Mouse (Mus musculus): ENCODE data around the gene Gm21987.

The Gm21987 gene

GRCm38 (mm10) chr16:38371705-38372296 is 25.0 kb downstream of the Gm21987 start:
- DNase-seq (ENCODE audit: low spot score): no peak

DNA sequence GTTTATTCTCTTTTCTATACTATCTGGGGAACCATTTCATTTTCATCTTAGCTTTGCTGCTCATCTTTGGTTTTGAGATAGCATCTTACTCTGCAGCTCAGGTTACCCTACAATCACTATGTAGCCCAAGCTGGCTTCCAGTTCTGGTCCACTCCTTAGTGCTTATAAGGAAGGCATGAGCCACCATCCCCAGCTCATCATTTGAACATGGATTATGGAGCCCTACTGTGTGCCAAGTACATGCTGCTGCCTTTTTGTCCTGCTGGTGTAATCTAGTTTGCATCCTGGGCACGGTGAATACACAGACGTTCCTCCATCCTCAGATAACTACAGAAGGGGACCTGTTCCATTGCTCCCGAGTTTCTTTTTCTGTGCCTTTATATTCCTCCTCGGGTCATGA is 26.0 kb downstream of the Gm21987 start:
- no peak for DNase-seq (ENCODE audit: low spot score)

DNA sequence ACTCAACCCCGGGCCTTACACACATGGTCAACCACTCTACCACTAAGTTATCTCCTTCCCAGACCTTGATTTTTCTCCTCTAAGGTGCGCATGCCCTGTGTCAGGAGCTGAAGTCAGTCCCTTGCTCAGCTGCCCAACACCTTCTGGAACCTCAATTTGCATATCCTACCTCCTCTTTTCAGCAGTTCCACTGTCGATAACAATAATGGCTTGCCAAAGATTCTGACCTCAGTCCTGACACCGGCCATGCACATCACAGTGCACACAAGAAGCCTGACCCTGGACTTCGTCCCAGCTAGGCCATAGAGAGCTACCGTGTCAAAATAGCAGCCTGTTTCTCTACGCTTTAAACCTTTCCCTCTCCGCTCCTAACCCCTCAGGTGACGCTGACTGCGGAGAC is 26.6 kb downstream of the Gm21987 start:
- no peak for DNase-seq (ENCODE audit: low spot score)

GRCm38 (mm10) chr16:38373941-38374340 is 27.1 kb downstream of the Gm21987 start:
- DNase-seq (ENCODE audit: low spot score): no peak

GRCm38 (mm10) chr16:38374379-38375140 is 27.7 kb downstream of the Gm21987 start:
- DNase-seq (ENCODE audit: low spot score): no peak

DNA sequence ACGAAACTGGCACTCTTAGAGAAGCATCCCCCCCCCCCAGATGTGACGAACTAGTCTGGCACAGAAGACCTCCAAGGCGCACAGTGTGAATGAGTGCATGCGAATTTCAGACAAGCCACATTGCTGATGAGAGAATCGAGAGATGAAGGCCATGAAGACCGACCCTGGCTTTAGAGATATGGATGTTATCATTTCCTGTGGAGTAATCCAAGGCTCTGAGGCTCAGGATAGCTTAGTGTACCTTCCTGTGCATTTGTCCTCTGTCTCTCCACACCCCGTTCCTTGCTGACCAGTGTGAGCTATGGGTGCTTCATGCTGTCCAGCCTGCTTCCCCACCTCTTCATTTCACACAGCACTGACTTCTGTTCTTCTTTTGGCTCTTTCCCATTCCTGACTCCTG is 28.3 kb downstream of the Gm21987 start:
- DNase-seq (ENCODE audit: low spot score): no peak

DNA sequence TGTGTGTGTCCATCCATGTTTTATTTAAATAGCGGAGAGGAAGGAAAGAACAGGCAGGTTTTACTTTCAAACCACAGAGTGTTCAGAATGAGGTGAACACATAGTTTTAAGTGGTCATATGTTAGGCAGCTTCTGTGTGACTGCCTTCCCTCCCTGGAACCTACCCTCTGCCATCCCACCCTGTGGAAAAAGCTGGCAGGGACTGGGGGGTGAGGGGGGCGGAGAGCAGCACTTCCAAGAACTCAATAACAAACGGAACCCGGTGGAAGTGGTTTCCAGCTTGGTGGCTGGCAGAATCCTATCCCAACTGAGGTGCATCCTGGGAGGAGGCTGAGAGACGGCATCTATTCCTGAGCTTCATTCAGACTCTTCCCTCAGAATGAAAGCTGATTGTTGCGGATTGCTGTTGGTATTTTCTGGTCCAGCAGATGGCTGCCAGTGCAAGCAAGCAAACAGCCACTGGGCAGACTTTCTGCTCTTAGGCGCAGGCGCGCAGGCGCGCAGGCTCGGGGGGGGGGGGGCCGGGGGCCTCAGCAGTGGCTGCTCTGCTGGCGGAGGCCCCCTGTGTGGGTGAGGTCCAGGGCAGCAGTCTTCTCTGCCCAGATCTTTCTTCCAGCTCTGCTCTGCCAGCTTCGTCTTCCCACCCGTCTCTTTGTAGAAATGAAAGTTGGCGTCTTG is 29.5 kb downstream of the Gm21987 start:
- DNase-seq (ENCODE audit: low spot score): no peak

DNA sequence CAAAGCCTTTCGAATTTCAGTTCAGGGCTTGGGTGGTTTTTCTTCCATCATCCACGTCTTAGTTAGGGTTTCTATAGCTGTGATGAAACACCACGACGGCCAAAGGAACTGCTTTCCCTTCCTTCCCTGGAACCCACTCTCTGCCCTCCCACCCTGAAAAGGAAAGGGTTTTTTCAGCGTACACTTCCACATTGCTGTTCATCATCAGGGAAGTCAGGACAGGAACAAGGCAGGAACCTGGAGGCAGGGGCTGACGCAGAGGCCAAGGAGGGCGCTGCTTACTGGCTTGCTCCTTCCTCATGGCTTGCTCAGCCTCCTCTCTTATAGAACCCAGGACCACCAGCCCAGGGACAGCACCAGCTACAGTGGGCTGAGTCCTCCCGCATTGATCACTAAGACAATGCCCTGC is 30.0 kb downstream of the Gm21987 start:
- no peak for DNase-seq (ENCODE audit: low spot score)

GRCm38 (mm10) chr16:38377546-38377945 is 30.7 kb downstream of the Gm21987 start:
- DNase-seq (ENCODE audit: low spot score): no peak

GRCm38 (mm10) chr16:38378591-38378990 is 31.8 kb downstream of the Gm21987 start:
- no peak for DNase-seq (ENCODE audit: low spot score)

DNA sequence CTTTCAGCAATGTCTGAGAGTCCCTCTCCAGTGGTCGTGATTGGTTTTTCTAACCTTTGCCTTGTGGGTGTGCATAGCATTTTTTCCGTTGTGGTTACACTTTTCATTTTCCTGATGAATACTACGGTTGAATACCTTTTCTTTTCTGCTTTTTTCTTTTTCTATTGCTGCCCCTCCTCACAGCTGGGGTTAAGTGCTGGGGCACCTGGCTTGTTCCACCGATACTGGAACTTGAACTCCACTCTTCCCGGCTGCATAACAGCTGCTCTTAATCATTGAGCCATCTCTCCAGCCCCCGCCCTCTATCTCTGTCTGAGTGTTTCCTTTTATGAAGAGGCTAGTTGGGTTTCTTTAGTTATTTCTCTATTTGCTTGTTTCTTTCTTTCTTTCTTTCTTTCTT is 32.2 kb downstream of the Gm21987 start:
- DNase-seq (ENCODE audit: low spot score): no peak

DNA sequence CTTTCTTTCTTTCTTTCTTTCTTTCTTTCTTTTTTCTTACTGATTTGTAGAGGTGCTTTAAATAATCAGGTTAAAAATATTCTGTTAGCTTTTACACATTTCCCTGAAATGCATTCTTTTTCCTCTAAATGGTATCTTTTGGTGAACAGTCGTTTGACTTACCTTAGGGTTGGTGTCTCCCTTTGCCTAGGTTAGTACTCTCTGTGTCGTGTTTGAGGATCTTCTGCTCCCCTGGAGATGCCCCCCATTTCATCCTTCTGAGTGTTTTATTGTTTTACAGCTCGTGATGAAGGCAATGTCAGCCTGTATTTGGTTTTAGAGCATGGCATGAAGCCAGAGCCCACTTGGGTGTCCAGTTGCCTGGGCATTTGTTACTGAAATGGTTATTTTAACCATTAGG is 32.7 kb downstream of the Gm21987 start:
- DNase-seq (ENCODE audit: low spot score): no peak

DNA sequence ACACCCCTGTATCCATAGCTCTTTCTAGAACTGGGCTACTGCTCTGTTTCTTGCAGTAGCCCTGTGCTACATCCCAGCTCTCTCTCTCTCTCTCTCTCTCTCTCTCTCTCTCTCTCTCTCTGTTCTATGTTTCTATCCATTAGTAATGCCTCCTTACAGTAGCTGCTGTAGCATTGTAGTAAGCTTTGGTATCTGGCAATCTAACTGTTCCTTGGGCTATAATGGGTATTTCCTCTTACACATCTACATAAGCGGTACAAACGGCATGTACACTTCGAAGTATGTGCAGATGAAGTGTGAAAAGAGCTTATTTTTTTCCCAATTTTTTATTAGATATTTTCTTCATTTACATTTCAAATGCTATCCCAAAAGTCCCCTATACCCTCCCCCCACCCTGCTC is 33.1 kb downstream of the Gm21987 start:
- no peak for DNase-seq (ENCODE audit: low spot score)

- no peak for DNase-seq (ENCODE audit: low spot score)
These were observed 36.8 kb downstream of the Gm21987 start for GRCm38 (mm10) chr16:38383683-38384082.

DNA sequence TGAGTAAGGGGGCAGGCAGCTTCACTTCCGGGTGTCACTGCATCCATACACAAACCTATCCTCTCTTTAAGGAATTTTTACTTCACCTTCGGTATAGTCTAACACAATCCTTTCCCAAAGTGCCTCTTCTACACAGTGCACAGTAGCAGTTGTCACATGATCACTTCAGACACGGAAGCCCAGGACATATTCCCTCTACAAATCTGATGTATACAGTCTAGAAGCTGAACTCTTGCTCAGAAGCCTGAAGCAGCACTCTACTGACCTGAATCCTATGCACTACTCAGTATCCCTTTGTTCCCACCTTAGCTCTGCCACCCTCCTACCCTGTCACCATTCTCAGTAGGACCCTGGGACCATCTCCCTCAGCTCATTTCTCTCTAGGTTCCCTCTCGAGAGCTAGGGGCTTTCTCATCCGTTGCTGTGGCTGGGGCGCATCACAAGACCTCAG is 38.4 kb downstream of the Gm21987 start:
- no peak for DNase-seq (ENCODE audit: low spot score)

- DNase-seq (ENCODE audit: low spot score): no peak
These were observed 38.9 kb downstream of the Gm21987 start for GRCm38 (mm10) chr16:38385700-38386099.

GRCm38 (mm10) chr16:38387389-38387788 is 40.5 kb downstream of the Gm21987 start:
- no peak for DNase-seq (ENCODE audit: low spot score)

GRCm38 (mm10) chr16:38388757-38389156 is 41.9 kb downstream of the Gm21987 start:
- no peak for DNase-seq (ENCODE audit: low spot score)

DNA sequence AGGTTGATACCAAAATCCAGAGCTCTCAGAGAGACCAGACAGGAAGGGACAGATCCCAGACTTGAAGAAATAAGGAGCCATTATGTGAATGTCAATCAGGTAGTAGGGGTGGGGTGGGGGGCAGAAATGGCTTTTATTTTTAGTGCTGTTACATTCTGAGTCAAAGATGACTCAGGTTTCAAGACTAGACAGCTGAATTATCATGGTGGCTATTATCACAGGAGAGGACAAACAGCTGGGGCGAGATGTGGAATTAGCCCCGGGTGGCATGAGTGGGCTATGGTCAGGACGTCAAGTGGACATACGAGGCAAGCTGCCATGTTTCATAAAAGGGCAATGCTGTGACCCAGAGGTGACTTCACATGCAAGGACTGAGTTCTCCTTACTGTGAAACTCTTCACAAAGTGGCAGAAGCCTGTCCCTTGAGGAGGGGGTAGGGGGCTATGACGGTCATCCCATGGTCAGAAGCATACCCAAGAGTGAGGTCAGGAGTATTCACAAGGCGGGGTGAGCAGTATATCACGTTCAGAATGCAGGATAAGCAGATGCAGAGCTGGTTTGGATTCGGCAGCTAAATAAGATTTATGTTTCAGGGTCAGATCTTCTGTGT is 42.5 kb downstream of the Gm21987 start:
- DNase-seq (ENCODE audit: low spot score): no peak

DNA sequence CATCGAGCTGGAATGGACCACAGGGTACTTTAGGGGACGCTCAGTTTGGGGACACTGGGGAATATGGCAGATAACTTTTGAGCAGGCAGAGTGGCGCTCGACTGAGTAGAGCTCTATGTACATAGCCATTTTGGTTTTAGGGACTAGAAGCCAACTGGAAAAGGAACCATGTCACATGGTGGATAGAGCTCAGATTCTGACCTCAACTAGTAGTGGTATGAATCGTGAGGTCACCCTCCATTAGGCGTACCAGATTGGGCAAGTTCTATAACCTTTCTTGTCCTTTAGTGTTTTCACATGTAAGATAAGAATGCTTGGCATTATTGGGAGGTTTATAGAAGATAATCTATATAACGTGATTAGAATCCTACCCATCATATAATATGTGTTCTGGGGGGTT is 43.5 kb downstream of the Gm21987 start:
- DNase-seq (ENCODE audit: low spot score): no peak

DNA sequence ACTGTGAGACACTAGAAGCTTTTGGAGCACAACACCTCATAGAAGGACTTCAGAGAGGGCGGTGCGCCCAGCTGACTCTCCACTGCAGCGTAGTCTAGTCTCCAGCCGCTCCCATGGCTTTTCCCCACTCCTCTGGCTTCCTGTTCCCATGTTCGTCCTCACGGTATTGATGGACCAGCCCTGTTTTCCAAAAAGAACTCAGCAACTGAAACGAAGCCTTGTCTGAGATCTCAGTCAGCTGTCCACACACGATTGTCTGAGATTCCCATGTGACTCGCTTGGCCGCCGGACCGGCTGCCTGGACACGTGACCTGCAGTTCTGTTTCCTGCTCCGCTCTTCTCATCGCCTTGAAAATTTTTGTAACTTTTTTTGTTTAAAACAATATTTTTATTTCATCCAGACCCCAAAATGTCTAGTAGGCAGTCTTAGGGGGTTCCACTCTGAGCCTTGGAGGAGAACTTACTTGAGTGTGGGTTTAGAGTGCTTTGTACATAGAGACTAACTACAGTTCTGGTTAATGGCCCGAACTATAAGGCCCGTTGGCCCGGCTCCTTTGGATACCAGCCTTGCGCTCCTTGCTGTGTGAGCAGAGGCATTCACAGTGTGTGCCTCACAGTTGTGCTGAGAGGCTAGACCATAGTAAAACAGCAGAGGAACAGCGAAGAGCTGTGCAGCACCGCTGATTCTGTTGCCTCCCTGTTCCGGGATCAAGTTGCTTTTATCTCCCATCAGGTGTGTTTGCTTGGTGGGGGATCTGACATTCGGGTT is 45.5 kb downstream of the Gm21987 start:
- no peak for DNase-seq (ENCODE audit: low spot score)

- no peak for DNase-seq (ENCODE audit: low spot score)
These were observed 47.4 kb downstream of the Gm21987 start for GRCm38 (mm10) chr16:38394191-38394618.

All from ovary, postnatal 14 days (tissue).